Mouse (Mus musculus): ENCODE data around the gene Ica1.

DNA sequence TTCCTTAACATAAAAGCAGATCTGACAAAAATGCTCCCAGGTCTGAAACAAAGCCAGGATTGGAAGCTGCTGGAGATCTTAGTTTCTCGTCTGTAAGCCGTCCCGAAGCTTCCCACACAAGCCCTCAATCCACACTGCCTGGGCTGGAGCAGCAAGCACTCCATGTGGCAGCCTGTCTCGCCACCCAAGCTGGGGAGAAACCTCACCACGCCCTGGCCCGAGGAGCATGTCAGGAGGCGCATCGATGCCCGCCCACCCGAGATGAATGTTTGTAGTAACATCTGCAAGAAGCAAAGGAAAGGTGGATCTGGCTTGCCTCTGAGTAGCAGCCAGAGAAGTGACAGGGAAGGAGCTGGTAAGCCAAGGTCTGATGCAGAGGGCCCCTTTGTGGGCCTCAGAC is 133.6 kb downstream of the Ica1 start:
- TF ChIP-seq CTCF (IDR thresholded peaks at IDR 0.05; ENCODE audit: borderline replicate concordance, control insufficient read depth, extremely low read depth, insufficient read depth, low read length, poor library complexity) = no peak
- no peak for TF ChIP-seq POLR2A (IDR thresholded peaks at IDR 0.05; ENCODE audit: control insufficient read depth, extremely low read depth, insufficient read depth, low read length, poor library complexity)

Measured in thymus, adult 2 months (tissue).